15 mouse cellular contexts compared by ENCODE assay signal in the genomic region with DNA sequence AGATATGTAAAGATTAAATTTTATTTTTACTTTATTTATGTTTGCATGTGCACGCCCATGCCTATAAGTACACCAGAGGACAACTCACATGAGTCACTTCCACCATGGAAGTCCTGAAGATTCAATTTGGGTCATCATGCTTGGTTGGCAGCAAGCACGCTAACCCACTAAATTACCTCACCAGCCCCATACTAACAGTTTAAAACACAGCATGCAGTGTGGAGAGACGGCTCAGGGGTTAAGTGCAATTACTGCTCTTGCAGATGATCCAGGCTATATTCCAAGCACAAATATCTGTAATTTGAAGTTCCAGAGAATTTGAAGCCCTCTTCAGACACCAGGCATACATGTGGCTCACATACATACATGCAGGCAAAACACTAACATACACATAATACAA.
"Had no signal": no experiment of that assay in that cellular context is flagged by ENCODE, and none has a peak within 500 bp of the region (broad histone marks: within the 10 kb centered on the region; RNA-seq: fewer than 3 reads in every experiment).

No protein-coding gene starts in this region.

- DNase-seq: heart, postnatal 10 days; heart, postnatal 36 days; heart, postnatal 4 days; kidney, adult 11 months; kidney, adult 18-20 months; kidney, adult 2 months; kidney, adult 8-10 months; kidney, adult 9 months; kidney, postnatal 10 days; kidney, postnatal 14 days; kidney, postnatal 25 days; kidney, postnatal 36 days; kidney, postnatal 4 days; layer of hippocampus, adult 9-11 months; layer of hippocampus, postnatal 36 days had no signal
